Mouse (Mus musculus) lung, adult 2 months (tissue): ENCODE measurements around the gene Cdc20b.

ENCODE experiments used
- CTCF ChIP-seq: fragments of 200-500 bp; IDR thresholded peaks from 2 replicates; pipeline ENCODE4 v1.5.1; 2011; ENCODE audit warnings: mild to moderate bottlenecking, low read length, control low read depth; ENCODE audit not compliant: insufficient read depth
- POLR2A ChIP-seq: fragments of 200-500 bp; IDR thresholded peaks from 2 replicates; pipeline ENCODE4 v1.6.1; 2011; ENCODE audit warnings: low read depth, mild to moderate bottlenecking, control low read depth, low read length, borderline replicate concordance; ENCODE audit errors: extremely low read depth

- no peak for TF ChIP-seq CTCF
- peak; percentile 82; the same call in 1 of the 2 replicates for TF ChIP-seq POLR2A
Observed at GRCm38 (mm10) chr13:112987532-112987943, 47.4 kb upstream of the Cdc20b start, which contains the start of gene Ccno.
